Mouse (Mus musculus) erythroblast, embryonic 14.5 days (primary cell): ENCODE results near the gene Gm45785. TPM values are rescaled to one million over a fixed set of nuclear protein-coding genes. Genes with fewer than 3 reads are reported as not detected.

ENCODE experiments used
- H3K27me3 ChIP-seq: 2 replicates; pipeline ENCODE4 v1.6.1; 2012; ENCODE audit warnings: inconsistent platforms; ENCODE audit not compliant: control insufficient read depth
- H3K36me3 ChIP-seq: 2 replicates; pipeline ENCODE4 v1.6.1; 2012; ENCODE audit warnings: mild to moderate bottlenecking, inconsistent platforms; ENCODE audit not compliant: control insufficient read depth
- H3K4me1 ChIP-seq: 2 replicates; pipeline ENCODE4 v1.6.1; 2012; ENCODE audit warnings: inconsistent platforms; ENCODE audit not compliant: control insufficient read depth
- H3K4me3 ChIP-seq: replicated peaks from 2 replicates; pipeline ENCODE3; 2012; ENCODE audit warnings: moderate library complexity, mild to moderate bottlenecking, inconsistent platforms
- H3K9me3 ChIP-seq: 2 replicates; pipeline ENCODE4 v1.6.1; 2012; ENCODE audit warnings: low read length, inconsistent platforms, mixed read lengths; ENCODE audit not compliant: control insufficient read depth
- GATA1 ChIP-seq: IDR thresholded peaks from 2 replicates; pipeline ENCODE4 v1.6.1; 2012; ENCODE audit warnings: low read length, inconsistent platforms, mixed read lengths
- TAL1 ChIP-seq: IDR thresholded peaks from 3 replicates; pipeline ENCODE4 v1.6.1; 2012; ENCODE audit warnings: low read length, inconsistent platforms, mixed read lengths
- polyA plus RNA-seq: library from polyadenylated mRNA; stranded (reverse); fragments of >175 nt; gene quantifications from 2 replicates; pipeline ENCODE4 v1.2.3, GENCODE M21; 2012

The Gm45785 gene
- polyA plus RNA-seq, 1 experiment: not detected

- H3K4me3 ChIP-seq: no peak overlapping the region
- H3K4me1 ChIP-seq: peaks cover 40% of the 10 kb centered on the region
- H3K27me3 ChIP-seq: no peaks in the 10 kb centered on the region
- TF ChIP-seq GATA1 (no peak), TAL1 (no peak)
- no peaks in the 10 kb centered on the region for H3K9me3 ChIP-seq
- H3K36me3 ChIP-seq: peaks cover 74% of the 10 kb centered on the region
Measured at GRCm38 (mm10) chr7:140859997-140860396, 3.9 kb upstream of the Gm45785 start.

DNA sequence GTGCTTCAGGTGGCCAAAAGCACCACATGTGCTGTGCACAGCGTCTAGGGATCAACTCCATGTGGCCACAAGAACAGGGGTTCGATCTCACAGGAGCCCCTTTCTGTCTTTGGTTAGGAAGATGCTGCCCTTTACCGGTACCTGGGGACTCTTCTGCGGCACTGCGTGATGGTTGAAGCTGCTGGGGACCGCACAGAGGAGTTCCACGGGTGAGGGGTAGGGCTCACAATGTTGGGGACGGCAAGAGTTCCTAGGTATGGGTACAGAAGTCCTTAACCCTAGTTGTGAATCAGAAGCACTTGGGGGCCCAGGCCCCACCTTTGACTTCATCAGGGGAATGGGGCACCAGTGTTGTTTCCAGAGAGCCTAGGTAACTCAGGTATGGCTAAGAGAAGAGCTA lies 2.6 kb upstream of the Gm45785 start:
- Histone ChIP-seq H3K4me1 (peaks cover 48% of the 10 kb centered on the region), H3K9me3 (no peaks in the 10 kb centered on the region), H3K4me3 (peak overlapping the region; percentile 79), H3K36me3 (peaks cover 74% of the 10 kb centered on the region), H3K27me3 (no peaks in the 10 kb centered on the region)
- no peak for TF ChIP-seq TAL1
- TF ChIP-seq GATA1: no peak

GRCm38 (mm10) chr7:140857550-140858505 lies 1.7 kb upstream of the Gm45785 start, which contains the start of gene Bet1l:
Bet1l (minus strand) TSS chr7:140857577.
- peaks cover 51% of the 10 kb centered on the region for H3K4me1 ChIP-seq
- H3K36me3 ChIP-seq: peaks cover 74% of the 10 kb centered on the region

GRCm38 (mm10) chr7:140856785-140857549 lies 836 bp upstream of the Gm45785 start, which contains the start of gene Ric8a:
Ric8a (plus strand) TSS chr7:140856957.
- no peak for TF ChIP-seq TAL1
- TF ChIP-seq GATA1: no peak
- Histone ChIP-seq H3K36me3 (peaks cover 74% of the 10 kb centered on the region), H3K27me3 (no peaks in the 10 kb centered on the region), H3K4me3 (peak within 1 kb of the TSS; percentile 79), H3K4me1 (peaks cover 53% of the 10 kb centered on the region), H3K9me3 (no peaks in the 10 kb centered on the region)

More at GRCm38 (mm10) chr7:140857550-140858505, 1.7 kb upstream of the Gm45785 start, which contains the start of gene Bet1l:
- TF ChIP-seq TAL1 (no peak), GATA1 (no peak)
- Histone ChIP-seq H3K9me3 (no peaks in the 10 kb centered on the region), H3K27me3 (no peaks in the 10 kb centered on the region), H3K4me3 (peak within 1 kb of the TSS; percentile 79)

GRCm38 (mm10) chr7:140855181-140855580 lies 950 bp downstream of the Gm45785 start:
- H3K4me3 ChIP-seq: peak overlapping the region; percentile 79
- TF ChIP-seq TAL1 (no peak), GATA1 (no peak)
- H3K4me1 ChIP-seq: peaks cover 53% of the 10 kb centered on the region
- H3K27me3 ChIP-seq: no peaks in the 10 kb centered on the region
- peaks cover 66% of the 10 kb centered on the region for H3K36me3 ChIP-seq
- H3K9me3 ChIP-seq: no peaks in the 10 kb centered on the region

GRCm38 (mm10) chr7:140854483-140854882 lies 1.6 kb downstream of the Gm45785 start:
- Histone ChIP-seq H3K27me3 (no peaks in the 10 kb centered on the region), H3K4me3 (peak overlapping the region; percentile 79), H3K4me1 (peaks cover 51% of the 10 kb centered on the region), H3K36me3 (peaks cover 59% of the 10 kb centered on the region), H3K9me3 (no peaks in the 10 kb centered on the region)
- TF ChIP-seq TAL1 (no peak), GATA1 (no peak)

DNA sequence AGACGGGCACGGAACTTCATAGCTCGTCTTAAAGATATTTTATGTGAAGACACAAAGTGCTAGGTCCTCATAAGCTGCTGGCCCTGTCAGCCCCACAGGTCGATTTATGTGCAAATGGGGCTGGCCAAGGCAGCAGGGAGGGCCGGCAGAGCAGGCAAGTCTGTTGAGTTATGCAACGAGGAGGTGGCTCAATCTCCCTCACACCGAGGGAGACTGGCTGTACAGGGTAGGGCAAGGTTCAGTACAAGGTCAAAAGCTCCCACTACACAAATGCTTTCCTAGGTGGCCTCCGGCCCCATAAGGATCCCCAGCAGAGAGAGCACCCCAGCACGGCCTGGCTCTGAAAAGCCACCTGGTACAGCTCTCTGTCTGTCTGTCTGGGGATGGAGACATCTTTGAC lies 2.7 kb downstream of the Gm45785 start:
- H3K27me3 ChIP-seq: no peaks in the 10 kb centered on the region
- H3K4me1 ChIP-seq: peaks cover 40% of the 10 kb centered on the region
- H3K4me3 ChIP-seq: no peak overlapping the region
- H3K36me3 ChIP-seq: peaks cover 48% of the 10 kb centered on the region
- no peak for TF ChIP-seq TAL1
- no peaks in the 10 kb centered on the region for H3K9me3 ChIP-seq

- Histone ChIP-seq H3K9me3 (no peaks in the 10 kb centered on the region), H3K4me1 (peaks cover 29% of the 10 kb centered on the region), H3K4me3 (no peak overlapping the region), H3K27me3 (no peaks in the 10 kb centered on the region), H3K36me3 (peaks cover 43% of the 10 kb centered on the region)
- TF ChIP-seq GATA1: no peak
- no peak for TF ChIP-seq TAL1
Measured at GRCm38 (mm10) chr7:140851916-140852315, 4.2 kb downstream of the Gm45785 start.

GRCm38 (mm10) chr7:140848591-140848990 lies 7.5 kb downstream of the Gm45785 start:
- Histone ChIP-seq H3K27me3 (peaks cover 5% of the 10 kb centered on the region), H3K4me1 (peaks cover 4% of the 10 kb centered on the region), H3K9me3 (no peaks in the 10 kb centered on the region), H3K4me3 (no peak overlapping the region), H3K36me3 (peaks cover 26% of the 10 kb centered on the region)
- no peak for TF ChIP-seq GATA1
- TF ChIP-seq TAL1: no peak
